Mouse (Mus musculus) lung, postnatal 36 days (tissue): ENCODE measurements at regions not wholly inside any gene's neighbourhood (a gene's known extent, or its start where the extent isn't known, plus 50 kb on each side); places are given as distances from the start of the nearest gene placed in this dataset.

ENCODE experiments used
- DNase-seq: peaks from one replicate; pipeline ENCODE4 v3.0.0; 2022; ENCODE audit warnings: mixed read lengths

- DNase-seq, result no peak
Observed at GRCm38 (mm10) chr4:125265065-125265464, 137.4 kb upstream of the Zc3h12a start.

- no peak for DNase-seq
Observed at GRCm38 (mm10) chr4:125261547-125261946, 133.9 kb upstream of the Zc3h12a start.

GRCm38 (mm10) chr4:125259306-125259705 is 131.7 kb upstream of the Zc3h12a start:
- no peak for DNase-seq

GRCm38 (mm10) chr4:125257916-125258315 is 130.3 kb upstream of the Zc3h12a start:
- DNase-seq, result no peak

- no peak for DNase-seq
Observed at GRCm38 (mm10) chr4:125253161-125253560, 125.5 kb upstream of the Zc3h12a start.

- DNase-seq, result no peak
Observed at GRCm38 (mm10) chr4:125252228-125252627, 124.6 kb upstream of the Zc3h12a start.

GRCm38 (mm10) chr4:125249061-125249460 is 121.4 kb upstream of the Zc3h12a start:
- no peak for DNase-seq

GRCm38 (mm10) chr4:125246171-125246570 is 118.5 kb upstream of the Zc3h12a start:
- no peak for DNase-seq

GRCm38 (mm10) chr4:125242512-125242911 is 114.9 kb upstream of the Zc3h12a start:
- no peak for DNase-seq

GRCm38 (mm10) chr4:125241577-125242262 is 114.1 kb upstream of the Zc3h12a start:
- no peak for DNase-seq

- DNase-seq, result no peak
Observed at GRCm38 (mm10) chr4:125231711-125232260, 104.1 kb upstream of the Zc3h12a start.

- no peak for DNase-seq
Observed at GRCm38 (mm10) chr4:125227194-125227593, 99.6 kb upstream of the Zc3h12a start.

- DNase-seq, result no peak
Observed at GRCm38 (mm10) chr4:125222922-125223321, 95.3 kb upstream of the Zc3h12a start.

- DNase-seq, result peak; percentile 3
Observed at GRCm38 (mm10) chr4:125220314-125220713, 92.7 kb upstream of the Zc3h12a start.

GRCm38 (mm10) chr4:125219209-125219608 is 91.6 kb upstream of the Zc3h12a start:
- DNase-seq, result no peak

GRCm38 (mm10) chr4:125214306-125214705 is 86.7 kb upstream of the Zc3h12a start:
- DNase-seq, result no peak

GRCm38 (mm10) chr4:125212176-125212530 is 84.5 kb upstream of the Zc3h12a start:
- DNase-seq, result no peak

- DNase-seq, result no peak
Observed at GRCm38 (mm10) chr4:125211459-125212175, 84.0 kb upstream of the Zc3h12a start.

GRCm38 (mm10) chr4:125210719-125211118 is 83.1 kb upstream of the Zc3h12a start:
- DNase-seq, result no peak

- no peak for DNase-seq
Observed at GRCm38 (mm10) chr4:125208136-125208915, 80.7 kb upstream of the Zc3h12a start.

GRCm38 (mm10) chr4:125203521-125203920 is 75.9 kb upstream of the Zc3h12a start:
- DNase-seq, result no peak

- DNase-seq, result peak; percentile 2
Observed at GRCm38 (mm10) chr4:125201638-125202325, 74.1 kb upstream of the Zc3h12a start.

GRCm38 (mm10) chr4:125200762-125201161 is 73.1 kb upstream of the Zc3h12a start:
- no peak for DNase-seq
